Mouse (Mus musculus): ENCODE measurements around the gene Pfkp.

DNA sequence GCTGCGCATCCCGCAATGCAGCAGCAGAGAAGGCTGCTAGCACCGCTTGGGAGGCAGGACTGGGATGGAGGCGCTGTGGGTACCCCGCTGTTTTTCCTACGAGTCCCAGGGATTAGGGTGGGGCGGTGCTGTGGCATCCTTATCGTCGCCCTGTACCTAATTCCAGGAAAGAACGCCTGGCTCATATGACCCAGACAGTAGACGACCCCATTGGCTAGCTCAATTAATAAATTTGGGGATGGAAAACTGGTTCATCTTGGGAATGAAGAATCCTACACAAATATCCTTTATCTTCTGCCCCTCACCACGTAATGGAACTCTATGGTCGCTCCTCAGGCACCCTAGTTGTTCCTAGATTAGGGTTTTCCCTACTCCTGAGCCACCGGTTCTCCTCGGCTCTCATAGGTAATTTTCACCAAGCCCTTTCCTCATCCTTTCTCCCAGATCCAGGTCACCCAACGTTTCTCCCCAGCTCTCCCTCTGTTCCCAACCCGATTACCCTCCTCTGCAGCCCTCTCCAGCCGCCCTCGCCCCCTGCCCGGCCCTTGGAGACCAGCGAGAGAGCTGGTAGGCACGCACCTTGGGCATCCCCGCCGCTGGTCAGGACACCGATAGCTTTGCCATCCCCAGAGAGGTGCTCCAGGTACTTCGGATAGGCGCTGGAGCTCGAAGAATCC lies 447 bp downstream of the Pfkp start:
- no peak for TF ChIP-seq TAL1 (IDR thresholded peaks at IDR 0.05; ENCODE audit: low read length)
- no peak for TF ChIP-seq GATA1 (IDR thresholded peaks at IDR 0.05; ENCODE audit: low read length)

Measured in erythroblast, embryonic 14.5 days (primary cell).